Mouse (Mus musculus) ovary, adult 18-20 months (tissue): ENCODE measurements around the gene Cacna1b.

Experiments
- DNase-seq: peaks from one replicate; pipeline ENCODE4 v3.0.0; 2022; ENCODE audit warnings: low spot score, mixed read lengths

The Cacna1b gene

DNA sequence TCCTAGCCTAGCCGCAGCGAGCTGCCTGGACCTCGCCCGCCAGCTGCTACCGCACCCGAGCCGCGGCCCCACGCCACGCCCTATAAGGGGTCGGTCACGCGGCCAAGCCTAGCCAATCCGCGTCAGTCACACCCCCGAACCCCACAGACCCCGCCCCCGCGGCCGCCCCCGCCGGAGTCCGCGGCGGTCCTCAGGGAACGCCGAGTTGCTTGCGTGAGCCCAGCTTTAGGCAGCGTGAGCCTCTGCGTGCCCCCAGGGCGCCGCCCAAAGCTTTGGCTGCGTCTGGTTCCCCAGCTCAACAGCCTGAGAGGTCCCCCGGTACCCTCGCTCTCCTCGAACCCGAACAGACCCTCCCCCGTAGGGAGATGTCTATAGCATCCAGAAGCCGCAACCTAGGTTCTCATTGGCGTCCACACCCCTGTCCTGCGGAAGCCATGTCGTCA lies at the start of gene Cacna1b:
TSS of gene Cacna1b (minus strand) at position 38 of the 443 bp plus-strand sequence.
- DNase-seq = peak; percentile 24

DNA sequence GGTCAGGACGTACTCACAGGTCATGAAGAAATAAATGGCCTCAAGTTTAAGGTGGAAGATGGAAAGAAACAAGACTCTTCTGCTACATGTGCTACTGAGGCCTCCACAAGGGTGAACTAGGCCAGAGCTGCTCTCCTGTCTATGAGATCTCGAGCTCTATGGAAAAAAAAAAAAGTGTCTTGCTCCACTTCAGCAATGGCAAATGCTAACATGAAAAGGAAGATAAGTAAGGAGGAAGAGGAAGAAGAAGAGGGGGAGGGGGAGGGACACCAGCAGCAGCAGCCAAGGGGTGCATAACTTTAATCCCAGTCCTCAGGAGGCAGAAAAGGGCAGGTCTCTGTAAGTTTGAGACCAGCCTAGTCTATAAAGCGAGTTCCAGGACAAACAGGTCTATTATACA lies 46.8 kb upstream of the Cacna1b start:
- DNase-seq = no peak

DNA sequence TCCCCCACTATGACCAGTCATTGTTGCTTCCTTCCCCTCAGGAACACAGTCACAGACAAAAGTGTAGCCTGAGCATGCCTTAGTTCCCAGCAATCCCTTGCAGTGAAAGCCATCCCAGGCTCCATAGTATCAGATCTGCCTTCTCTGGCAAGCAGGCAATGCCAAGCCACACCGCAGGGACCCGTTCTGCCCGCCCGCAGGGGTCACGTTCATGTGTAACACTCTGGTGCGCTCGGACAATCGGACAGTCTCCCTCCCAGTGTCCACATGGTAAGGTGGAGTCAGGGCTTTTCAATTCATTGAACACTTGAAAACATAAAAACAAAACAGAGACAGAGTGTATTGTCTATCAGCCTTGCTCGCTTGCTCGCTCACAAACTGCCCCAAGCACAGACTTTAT lies 44.7 kb upstream of the Cacna1b start:
- DNase-seq = no peak

DNA sequence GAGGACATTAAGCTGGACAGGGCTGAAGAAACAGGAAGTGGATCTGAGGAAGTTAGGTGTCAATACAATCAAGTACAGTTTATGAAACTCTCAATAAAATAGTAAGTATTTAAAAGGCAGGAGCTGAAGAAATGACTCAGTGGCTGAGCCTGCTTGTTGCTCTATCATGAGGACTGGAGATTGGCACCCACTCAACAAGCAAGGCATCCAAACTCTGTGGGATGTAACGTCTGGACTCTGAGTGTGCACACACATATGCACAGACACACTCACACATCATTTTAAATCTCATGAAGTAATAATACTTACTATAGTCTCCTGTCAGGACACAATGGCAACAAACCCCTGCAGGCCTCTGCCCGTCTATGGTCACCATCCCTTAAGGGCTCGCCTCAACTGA lies 44.1 kb upstream of the Cacna1b start:
- DNase-seq = no peak

DNA sequence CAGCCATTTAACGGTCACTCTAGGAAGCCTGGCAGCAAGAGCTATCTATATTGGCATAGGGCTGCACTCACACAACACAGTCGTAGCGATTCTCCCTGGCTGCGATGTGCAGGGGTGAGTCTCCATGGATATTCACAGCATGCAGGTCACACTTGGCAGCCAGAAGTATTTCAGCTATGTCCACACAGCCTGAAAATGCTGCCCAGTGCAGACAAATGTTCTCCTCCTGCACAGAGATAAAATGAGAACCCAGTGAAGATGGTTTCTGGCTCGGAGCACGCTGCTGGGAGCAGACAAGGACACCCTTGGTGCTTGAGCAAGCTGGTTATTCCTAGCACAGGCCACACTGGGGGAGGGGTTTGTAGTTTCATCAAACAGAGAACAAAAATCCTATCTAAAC lies 43.2 kb upstream of the Cacna1b start:
- no peak for DNase-seq

DNA sequence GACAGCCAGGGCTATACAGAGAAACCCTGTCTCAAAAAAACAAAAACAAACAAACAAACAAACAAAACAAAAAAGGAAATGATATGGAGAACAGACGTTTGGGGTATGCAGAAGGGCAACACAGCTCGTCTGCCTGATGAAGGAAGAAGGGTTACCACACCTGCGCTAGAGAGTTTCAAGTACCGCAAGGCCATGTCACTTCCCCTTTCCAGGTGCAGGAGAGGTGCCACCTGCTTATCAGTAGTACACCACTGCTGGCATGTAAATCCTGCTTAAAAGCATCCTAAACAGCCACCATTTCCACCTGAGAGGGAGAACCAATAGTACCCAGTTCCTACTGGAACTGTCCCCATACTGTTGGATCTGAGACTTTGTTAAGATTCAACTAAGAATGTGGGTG lies 42.7 kb upstream of the Cacna1b start:
- no peak for DNase-seq

DNA sequence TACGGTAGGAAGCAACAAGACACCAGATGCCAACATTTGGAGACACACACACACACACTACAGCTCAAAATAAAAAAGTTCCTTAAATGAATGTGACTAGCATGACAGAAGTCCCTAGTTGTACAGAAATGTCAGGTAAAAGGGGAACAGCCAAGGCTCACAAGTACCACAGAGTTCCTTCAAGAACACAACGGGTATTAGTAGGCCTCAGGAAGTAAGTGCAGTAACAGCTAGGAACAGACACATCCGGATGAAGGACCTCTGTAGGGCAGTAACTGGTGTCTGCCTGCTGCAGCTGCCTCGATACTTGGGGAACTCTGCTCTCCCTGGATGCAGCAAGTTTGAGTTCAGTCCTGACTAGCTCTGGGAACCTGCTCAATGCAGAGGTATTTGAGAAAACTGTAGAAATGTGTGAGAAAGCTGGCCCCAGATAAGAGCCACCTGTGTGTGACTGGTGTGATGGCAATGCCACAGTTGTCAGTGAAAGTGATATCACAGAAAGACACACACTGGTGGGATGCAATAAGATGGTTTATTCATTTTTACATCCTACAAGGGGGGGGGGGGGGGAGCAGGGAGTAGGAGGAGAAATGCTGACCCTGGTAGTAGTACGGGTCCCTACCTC lies 34.0 kb upstream of the Cacna1b start:
- DNase-seq = no peak

DNA sequence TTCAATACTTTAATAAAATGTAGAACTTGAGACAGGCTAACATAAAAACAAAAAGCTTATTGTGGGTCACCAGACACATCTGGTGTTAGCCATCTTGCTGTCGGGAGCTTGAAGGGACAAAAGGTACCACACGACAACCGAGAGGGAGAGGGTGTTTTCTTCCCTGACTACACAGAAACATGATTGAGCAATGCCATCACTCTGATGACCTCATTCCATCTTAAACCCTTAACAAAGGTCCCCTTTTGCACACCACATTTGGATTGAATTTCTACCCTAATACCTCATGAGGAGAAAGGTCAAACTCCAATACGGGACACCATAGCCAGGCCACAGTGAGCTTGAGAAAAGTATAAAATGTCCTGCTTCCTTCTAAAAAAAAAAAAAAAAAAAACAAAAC lies 24.3 kb upstream of the Cacna1b start:
- no peak for DNase-seq

DNA sequence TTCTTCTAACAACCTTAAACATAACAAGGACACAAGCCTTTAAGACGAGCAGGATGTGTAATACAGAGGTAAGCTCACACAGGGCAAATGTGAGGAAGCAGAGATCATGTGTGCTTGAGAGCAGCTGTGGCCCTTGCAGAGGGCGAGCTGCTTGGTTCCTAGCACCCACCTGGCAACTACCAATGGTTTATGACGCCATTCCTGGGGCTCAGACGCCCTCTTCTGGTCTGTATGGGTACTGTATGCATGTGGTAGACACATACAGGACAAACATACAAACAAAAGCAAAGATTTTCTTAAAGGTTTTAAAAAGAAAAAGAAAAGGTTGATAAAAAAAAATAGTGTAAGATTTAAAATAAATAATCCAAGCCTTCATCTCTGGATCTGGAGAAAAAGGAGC lies 18.3 kb upstream of the Cacna1b start:
- no peak for DNase-seq

DNA sequence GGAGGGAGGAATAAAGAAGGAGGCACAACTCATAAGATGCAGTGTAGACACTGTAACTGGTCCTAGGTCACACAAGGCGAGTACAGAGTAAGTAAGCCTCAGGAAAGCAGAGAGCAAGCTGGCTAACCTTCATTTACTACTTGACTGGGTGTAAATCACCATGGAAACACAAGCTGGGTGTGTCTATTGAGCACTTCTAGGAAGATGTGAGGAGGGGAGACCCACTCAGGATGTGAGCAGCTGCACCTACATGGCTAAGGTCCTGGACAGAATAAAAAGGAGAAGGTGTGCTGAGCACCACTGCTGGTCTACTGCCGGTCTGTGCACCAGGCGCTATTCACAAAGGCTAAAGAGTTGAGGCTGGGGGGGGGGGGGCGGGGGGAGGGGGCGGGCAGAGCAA lies 13.9 kb upstream of the Cacna1b start:
- no peak for DNase-seq

DNA sequence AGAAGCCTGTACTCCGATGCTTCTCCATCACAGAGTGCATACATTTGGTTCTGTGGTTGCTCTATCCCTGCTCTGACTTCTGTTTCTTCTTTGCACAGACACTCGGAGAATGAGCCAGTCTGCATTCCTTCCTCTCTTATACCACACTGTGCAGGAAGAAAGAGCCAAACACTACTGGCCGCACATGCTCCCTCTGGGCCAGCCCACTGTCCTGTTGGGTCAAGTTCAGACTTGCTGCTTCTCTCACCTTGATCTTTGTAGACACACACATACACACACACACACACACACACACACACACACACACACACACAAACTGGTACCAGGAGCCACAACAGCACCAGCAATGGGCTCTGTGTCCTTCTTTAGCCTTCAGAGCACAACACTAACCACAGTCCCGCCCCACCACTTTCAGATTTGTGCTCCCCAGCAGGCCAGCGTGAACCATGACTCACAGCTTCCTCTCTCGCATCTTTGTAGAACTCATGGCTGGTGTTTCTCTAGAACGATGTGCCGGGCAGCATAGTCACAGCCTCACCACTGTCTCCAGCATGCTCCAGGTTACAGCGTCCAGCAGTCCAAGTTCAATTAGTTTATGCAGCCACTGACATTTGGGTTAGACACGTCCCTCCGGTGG lies 13.1 kb upstream of the Cacna1b start:
- no peak for DNase-seq

DNA sequence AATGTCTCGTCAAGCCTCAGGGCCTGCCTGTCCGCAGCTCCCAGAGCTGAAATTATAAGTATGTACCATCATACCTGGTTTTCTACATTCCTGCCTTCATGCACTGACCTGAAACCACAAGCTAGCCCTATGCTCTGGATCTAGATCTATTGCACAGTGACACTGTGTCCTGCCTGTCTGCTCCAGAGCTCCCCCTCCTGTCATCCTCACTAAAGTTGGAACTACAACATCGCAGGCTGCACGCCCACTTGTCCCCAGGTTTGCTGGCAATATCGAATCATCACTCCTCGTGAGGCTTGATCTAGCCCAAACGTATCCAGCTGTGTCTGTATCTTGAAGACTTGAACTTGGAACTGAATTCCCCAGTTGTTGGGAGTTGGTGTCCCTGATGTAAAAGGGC lies 11.9 kb upstream of the Cacna1b start:
- no peak for DNase-seq

DNA sequence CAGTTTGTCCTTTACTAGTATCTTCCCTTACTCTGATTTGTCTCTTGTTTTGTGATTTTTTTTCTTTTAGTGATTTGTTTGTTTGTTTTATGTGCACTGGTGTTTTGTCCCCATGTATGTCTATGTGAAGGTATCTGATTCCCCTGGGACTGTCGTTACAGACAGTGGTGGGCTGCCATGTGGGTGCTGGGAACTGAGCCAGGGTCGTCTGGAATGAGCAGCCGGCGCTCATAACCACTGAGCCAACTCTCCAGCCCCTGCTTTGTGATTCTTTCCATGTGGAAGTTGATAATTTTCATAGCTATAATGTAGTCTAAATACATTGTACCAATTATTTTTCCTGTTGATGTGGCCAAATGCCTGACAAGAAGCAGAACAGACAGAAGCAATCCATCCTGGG lies 7.9 kb upstream of the Cacna1b start:
- DNase-seq = no peak

DNA sequence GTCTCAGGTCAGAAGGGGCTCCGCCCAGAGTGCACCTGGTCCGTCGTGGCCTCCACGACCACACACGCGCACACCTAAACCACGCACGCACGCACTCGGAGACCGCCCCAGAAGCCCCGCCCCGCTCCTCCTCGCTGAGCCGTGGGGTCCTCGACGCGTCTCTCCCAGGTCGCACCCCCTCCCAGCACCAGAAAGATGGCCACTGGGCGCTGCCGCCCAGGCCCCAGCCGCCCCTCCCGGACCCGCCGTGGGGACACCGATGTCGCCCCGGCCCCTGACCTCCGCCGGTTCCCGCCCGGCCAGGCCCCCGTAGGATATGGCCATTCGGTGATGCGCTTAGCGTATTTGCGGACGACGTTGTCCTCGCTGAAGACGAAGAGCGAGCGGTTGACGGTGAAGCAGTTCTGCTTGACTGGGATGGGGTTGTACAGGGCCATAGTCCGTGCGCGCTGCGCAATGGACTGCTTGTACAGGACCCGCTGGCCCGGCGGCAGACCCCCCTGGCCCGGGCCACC lies 449 bp downstream of the Cacna1b start:
- DNase-seq = no peak

DNA sequence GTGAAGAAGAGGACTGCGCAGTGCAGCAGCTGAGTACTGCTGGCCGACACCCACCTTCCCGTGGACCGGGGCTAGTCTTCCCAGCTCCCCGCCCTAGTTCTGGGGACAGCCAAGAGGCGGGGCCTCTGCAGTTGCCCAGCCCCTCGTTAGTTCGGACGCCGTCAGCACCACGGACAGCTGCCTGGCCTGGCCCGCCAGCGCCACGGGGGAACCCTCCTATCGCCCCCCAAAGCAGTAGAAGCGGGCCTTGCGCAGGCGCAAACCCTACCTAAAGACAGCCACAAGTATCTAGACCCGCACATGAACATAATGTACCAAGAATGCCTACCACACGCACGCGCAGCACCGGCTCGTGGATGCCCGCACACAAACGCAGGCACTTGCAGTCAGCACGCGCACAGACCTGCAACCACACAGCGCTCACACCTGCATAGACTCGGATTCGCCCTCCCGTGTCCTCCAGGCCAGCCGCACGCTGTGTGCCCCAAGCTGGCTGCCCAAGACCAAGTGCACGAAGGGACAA lies 968 bp downstream of the Cacna1b start:
- peak; percentile 10 for DNase-seq

DNA sequence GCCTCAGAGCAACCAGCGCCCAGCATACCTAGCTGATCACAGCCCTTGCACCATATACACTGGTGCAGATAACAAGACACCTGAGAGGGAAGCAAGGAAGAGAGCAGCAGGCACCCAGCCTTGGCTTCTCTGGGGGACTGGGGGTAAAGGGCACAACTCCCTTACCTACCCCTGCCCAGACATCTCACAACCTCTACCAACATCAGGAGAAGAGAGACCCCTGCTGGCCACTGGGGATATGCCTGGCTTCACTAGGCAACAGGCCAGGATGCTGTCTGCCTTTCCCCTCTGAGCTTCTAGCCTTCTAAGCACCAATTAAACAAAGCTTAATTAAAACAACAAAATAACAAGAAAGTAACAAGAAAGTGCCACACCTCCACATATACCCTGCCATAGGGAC lies 7.7 kb downstream of the Cacna1b start:
- DNase-seq = no peak

DNA sequence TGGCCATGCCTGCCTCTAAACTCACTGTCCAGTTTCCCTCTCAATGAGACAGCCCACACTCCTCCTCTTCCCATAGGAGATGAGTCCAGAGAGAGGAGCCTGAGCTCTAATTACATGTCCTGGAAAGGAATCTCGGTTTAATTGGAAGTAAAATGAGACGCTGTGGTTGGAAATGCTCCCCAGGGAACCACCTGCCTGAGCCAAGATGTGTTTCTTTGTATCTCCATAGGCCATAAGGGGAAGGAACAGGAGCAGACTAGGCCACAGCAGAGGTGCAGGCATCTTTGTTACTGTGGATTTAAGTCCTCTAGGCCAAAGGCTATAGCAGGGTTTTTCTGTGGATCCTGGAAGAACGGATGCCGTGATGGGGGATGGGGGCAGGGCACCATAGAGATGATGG lies 10.4 kb downstream of the Cacna1b start:
- no peak for DNase-seq

DNA sequence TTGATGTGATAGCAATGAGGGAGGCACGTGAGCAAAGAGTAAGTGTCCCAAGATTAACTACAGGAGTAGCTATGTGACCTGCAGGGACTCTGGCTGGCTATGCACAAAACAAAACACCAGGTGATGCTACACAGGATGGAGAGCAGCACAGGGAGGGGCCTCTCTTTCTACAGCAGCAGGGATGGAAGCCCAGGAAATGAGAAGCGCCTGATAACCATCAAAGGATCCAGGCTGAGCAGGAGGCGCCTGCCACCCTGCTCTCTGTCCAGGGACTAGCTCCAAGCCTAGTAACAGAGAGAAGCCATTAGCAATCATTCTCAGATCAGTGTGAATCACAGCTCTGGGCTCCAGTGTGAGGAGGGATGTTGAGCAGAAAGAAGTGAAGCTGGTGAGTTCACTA lies 12.9 kb downstream of the Cacna1b start:
- no peak for DNase-seq

DNA sequence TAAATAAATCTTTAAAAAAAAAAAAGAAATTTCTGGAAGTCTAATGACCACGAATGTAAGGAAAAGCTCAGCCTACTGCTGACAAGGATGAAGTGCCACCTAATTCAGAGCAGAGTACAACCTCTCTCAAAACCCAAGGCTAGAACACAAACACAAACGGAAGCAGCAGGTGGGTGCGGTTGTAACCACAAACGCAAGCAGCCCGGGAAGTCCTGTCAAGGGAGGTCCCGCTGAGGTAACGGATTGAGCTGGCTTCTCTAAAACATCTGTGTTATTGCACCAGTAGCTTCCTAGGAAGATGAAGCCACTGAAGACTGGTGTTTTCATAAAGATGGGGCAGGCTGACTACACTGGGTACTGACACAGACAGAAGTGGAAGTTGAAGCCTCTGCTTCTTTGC lies 15.1 kb downstream of the Cacna1b start:
- no peak for DNase-seq

DNA sequence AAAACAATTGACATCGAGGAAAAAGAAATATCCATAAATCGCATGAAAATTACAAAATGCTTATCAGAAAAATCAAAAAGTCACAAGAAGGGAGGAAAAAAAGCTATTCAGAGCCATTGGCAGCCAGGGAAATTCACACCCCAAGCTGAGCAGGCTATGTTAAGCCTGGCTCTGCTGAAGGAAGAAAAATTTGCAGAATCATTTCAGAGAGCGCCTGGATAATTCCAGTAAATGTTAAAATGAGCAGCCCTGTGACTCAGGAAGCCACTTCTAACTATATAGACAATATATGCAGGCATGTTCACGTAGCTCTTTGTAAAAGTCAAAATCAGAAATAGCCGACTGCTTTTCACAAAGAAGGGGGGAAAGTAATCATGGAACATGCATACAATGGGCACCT lies 23.3 kb downstream of the Cacna1b start:
- no peak for DNase-seq

DNA sequence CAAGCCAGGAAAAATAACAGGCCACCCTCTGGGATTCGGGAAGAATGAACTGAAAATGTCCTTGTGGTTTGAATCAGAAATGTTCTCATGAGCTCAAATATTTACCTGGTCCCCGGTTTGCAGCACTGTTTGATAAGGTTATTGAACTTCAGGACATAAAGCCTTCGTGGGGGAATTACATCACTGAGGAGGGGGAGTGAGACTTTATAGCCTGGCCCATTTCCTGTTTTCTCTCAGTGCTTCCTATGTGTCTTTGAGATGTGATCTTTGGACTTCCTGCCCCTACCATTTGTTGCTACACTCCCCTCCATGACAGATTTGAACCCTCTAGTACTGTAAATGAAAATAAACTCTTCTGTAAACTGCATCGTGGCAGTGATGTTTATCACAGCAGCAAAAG lies 29.8 kb downstream of the Cacna1b start:
- DNase-seq = no peak

DNA sequence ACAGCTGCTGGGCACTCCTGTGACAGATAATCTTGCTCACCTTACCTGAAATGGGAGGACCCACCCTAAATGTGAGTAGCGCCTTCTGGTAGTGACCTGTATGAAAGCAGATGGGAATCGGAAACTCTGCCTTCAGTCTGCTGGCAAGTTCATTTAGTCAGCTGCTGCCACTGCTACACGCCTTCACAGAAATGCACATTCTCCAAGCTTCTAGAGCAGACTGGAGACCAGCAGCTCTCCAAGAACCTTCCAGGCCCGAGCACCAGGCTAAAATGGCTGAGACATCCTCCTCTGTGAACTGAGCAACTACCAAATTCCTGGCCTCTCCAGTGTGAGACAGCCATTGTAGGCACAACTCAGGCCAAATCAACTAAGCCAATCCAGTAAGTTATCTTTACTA lies 37.1 kb downstream of the Cacna1b start:
- no peak for DNase-seq

DNA sequence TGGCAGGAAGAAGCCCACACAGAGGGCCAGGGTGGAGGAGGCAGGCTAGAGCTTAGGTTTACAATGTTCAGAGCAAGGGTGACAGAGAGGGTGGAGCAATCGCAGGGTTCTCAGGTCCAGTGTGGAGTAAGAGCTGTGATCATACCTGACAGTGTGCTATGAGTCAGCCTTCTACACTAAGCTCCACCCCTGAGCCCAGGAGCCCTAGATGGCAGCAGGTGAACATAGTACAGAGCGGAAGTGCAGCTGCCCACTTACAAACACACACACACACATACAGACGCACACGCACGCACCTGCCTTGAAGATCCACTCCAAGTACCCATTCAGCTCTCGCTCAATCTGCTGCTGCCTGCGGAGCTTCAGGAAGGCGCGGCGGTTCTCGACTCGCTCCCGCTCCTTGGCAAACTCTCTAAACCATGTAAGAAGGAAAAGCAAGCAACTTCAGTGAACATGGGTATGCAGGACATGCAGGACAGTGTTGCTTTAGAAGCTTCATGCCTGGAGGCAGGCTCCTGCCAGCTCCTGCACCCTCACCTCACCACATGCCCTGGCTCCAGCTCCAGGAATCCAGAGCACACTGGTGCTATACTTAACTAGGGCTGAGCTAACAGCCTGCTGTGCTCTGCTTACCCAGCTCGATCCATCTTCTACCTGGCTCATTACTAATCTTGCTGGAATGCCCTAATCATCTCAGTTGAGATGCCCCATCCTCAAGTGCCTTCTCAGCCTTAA lies 43.1 kb downstream of the Cacna1b start:
- DNase-seq = no peak
